Mouse (Mus musculus): ENCODE results near the gene Shc4.

GRCm38 (mm10) chr2:125731763-125732560, 8.0 kb upstream of the Shc4 start:
- TF ChIP-seq EP300 (IDR thresholded peaks at IDR 0.05; ENCODE audit: low read depth) (no peak), CTCF (IDR thresholded peaks at IDR 0.05; ENCODE audit: low read depth) (peak; percentile 95)

Data from liver, embryonic 14.5 days (tissue).